Mouse (Mus musculus) thymus, adult 2 months (tissue): ENCODE results near the gene Rufy2. TPM values are rescaled to one million over a fixed set of nuclear protein-coding genes. Genes with fewer than 3 reads are reported as not detected.
A peak's percentile ranks its signal among the peaks of the same experiment; 100 is the strongest.

Experiments used
- DNase-seq: peaks from one replicate; pipeline ENCODE4 v3.0.0; 2021
- H3K27ac ChIP-seq: fragments of 200-500 bp; 2 replicates; pipeline ENCODE4 v1.5.1; 2012; ENCODE audit warnings: low read length, control low read depth; ENCODE audit not compliant: control insufficient read depth, insufficient read depth
- H3K27me3 ChIP-seq: fragments of 200-500 bp; 2 replicates; pipeline ENCODE4 v1.6.1; 2012; ENCODE audit warnings: mild to moderate bottlenecking, low read length, moderate library complexity, mixed read lengths; ENCODE audit not compliant: control insufficient read depth, insufficient read depth
- H3K36me3 ChIP-seq: fragments of 200-500 bp; 2 replicates; pipeline ENCODE4 v1.6.1; 2012; ENCODE audit warnings: mild to moderate bottlenecking, low read length, moderate library complexity; ENCODE audit not compliant: control insufficient read depth, insufficient read depth
- H3K4me1 ChIP-seq: fragments of 200-500 bp; replicated peaks from 2 replicates; pipeline ENCODE4 v1.6.1; 2012; ENCODE audit warnings: low read length; ENCODE audit not compliant: control insufficient read depth, insufficient read depth
- H3K4me3 ChIP-seq: fragments of 200-500 bp; 2 replicates; pipeline ENCODE4 v1.5.1; 2012; ENCODE audit warnings: mild to moderate bottlenecking, low read length, control low read depth, moderate library complexity; ENCODE audit not compliant: control insufficient read depth, insufficient read depth
- CTCF ChIP-seq: fragments of 200-500 bp; IDR thresholded peaks from 2 replicates; pipeline ENCODE4 v1.5.1; 2012; ENCODE audit warnings: mild to moderate bottlenecking, control low read depth, low read length, moderate library complexity, borderline replicate concordance; ENCODE audit not compliant: control insufficient read depth, poor library complexity, insufficient read depth; ENCODE audit errors: extremely low read depth
- POLR2A ChIP-seq: fragments of 200-500 bp; IDR thresholded peaks from 2 replicates; pipeline ENCODE4 v1.6.1; 2012; ENCODE audit warnings: mild to moderate bottlenecking, low read length, control low read depth, moderate library complexity; ENCODE audit not compliant: control insufficient read depth, poor library complexity, insufficient read depth; ENCODE audit errors: extremely low read depth
- WGBS: fragments of 180-500 bp; shearing (Covaris S2); methylation state at CpG from one replicate; pipeline ENCODE4 v1.1.7; 2018; 5-methylcytosine and 5-hydroxymethylcytosine counted together
- polyA plus RNA-seq: library from polyadenylated mRNA; depleted of rRNA; stranded (reverse); fragments of >200 nt; gene quantifications from 2 replicates; pipeline ENCODE4 v1.2.3, GENCODE M21; 2012

Gene Rufy2
- polyA plus RNA-seq, 1 experiment = 7.5 TPM

DNA sequence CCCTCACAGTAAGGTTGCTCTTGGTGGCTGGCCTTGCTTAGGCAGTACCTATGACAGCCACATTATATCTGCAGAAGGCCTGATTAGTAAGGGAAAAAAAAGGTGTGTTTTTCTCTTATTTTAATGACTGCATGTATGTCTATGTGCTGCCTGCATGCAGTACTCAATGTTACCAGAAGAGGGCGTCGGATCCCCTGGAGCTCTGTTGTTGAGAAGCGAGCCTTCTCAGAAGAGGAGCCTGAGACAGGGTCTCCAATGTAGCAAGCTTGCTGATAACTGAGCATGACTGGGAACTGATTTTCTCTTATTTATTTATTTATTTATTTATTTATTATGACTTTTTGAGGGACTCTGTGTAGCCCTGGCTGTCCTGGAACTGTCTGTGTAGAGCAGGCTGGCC lies 7.3 kb downstream of the Rufy2 start:
- WGBS = 48% methylated on average over 3 of the region's 3 CpGs
- peaks cover 16% of the 10 kb centered on the region for H3K4me1 ChIP-seq
- H3K27me3 ChIP-seq = no peaks in the 10 kb centered on the region
- H3K36me3 ChIP-seq = peaks cover 21% of the 10 kb centered on the region
- H3K4me3 ChIP-seq = no peak overlapping the region
- no peak overlapping the region for H3K27ac ChIP-seq
- TF ChIP-seq CTCF = no peak
- TF ChIP-seq POLR2A = no peak
- peak; percentile 32 for DNase-seq

- no peak overlapping the region for H3K4me3 ChIP-seq
- WGBS = 97% methylated on average over 15 of the region's 15 CpGs
- H3K36me3 ChIP-seq = peaks cover 46% of the 10 kb centered on the region
- H3K27ac ChIP-seq = no peak overlapping the region
- DNase-seq = no peak
- H3K27me3 ChIP-seq = no peaks in the 10 kb centered on the region
- TF ChIP-seq POLR2A = no peak
- no peak for TF ChIP-seq CTCF
- no peaks in the 10 kb centered on the region for H3K4me1 ChIP-seq
Measured at GRCm38 (mm10) chr10:62990636-62991035, 10.6 kb downstream of the Rufy2 start.

- TF ChIP-seq CTCF = no peak
- TF ChIP-seq POLR2A = no peak
- no peak for DNase-seq
- Histone ChIP-seq H3K4me1 (no peaks in the 10 kb centered on the region), H3K27ac (no peak overlapping the region), H3K4me3 (no peak overlapping the region), H3K27me3 (no peaks in the 10 kb centered on the region), H3K36me3 (peaks cover 65% of the 10 kb centered on the region)
- 94% methylated on average over 8 of the region's 9 CpGs for WGBS
Measured at GRCm38 (mm10) chr10:62993991-62994390, 14.0 kb downstream of the Rufy2 start.

GRCm38 (mm10) chr10:63000584-63000983 lies 20.6 kb downstream of the Rufy2 start:
- Histone ChIP-seq H3K27ac (no peak overlapping the region), H3K36me3 (peaks cover 61% of the 10 kb centered on the region), H3K4me3 (no peak overlapping the region), H3K27me3 (no peaks in the 10 kb centered on the region), H3K4me1 (no peaks in the 10 kb centered on the region)
- DNase-seq = no peak
- TF ChIP-seq CTCF = no peak
- 90% methylated on average over 9 of the region's 9 CpGs for WGBS

DNA sequence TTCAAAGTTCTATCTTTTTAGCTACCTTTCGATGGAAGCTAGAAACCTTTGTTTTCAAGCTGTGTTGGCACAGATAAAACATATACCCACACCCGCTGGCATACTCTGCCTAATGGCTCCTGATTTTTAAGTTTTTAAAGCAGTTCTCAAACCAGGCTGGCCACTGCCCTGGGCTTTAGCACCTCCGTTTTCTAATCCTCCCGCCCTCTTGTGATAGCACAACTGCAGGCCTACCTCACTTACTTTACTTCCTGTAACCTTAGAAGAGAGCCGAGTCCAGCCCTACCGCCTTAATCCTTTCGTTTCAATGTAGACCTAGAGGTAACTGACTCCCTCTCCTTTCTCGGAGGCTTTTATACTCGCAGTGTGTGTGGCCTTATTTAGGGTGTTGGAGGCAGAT lies 23.2 kb downstream of the Rufy2 start:
- no peak for DNase-seq
- H3K4me1 ChIP-seq = no peaks in the 10 kb centered on the region
- H3K27me3 ChIP-seq = no peaks in the 10 kb centered on the region
- no peak overlapping the region for H3K27ac ChIP-seq
- H3K4me3 ChIP-seq = no peak overlapping the region
- no peak for TF ChIP-seq CTCF
- no peak for TF ChIP-seq POLR2A
- peaks cover 59% of the 10 kb centered on the region for H3K36me3 ChIP-seq
- 92% methylated on average over 9 of the region's 9 CpGs for WGBS

- WGBS = 99% methylated on average over 9 of the region's 9 CpGs
- TF ChIP-seq CTCF (no peak), POLR2A (no peak)
- Histone ChIP-seq H3K27ac (no peak overlapping the region), H3K27me3 (no peaks in the 10 kb centered on the region), H3K4me1 (no peaks in the 10 kb centered on the region), H3K36me3 (peaks cover 72% of the 10 kb centered on the region), H3K4me3 (no peak overlapping the region)
- DNase-seq = no peak
Measured at GRCm38 (mm10) chr10:63004556-63004955, 24.5 kb downstream of the Rufy2 start.

DNA sequence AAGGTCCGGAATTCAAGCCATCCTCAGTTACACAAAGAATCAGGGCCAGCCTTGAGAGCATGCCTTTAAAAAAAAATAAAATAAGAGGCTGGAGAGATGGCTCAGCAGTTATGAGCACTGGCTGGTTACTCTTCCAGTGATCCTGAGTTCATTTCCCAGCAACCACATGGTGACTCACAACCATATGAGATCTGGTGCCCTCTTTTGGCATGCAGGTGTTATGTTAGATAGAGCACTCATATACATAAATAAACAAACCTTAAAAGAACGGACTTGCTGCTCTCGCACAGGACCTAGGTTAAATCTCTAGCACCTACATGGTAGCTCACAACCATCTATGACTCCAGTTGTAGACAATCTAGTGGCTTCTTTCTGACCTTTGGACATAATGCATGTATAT lies 28.2 kb downstream of the Rufy2 start:
- TF ChIP-seq CTCF (no peak), POLR2A (no peak)
- H3K4me3 ChIP-seq = no peak overlapping the region
- H3K27ac ChIP-seq = no peak overlapping the region
- H3K27me3 ChIP-seq = no peaks in the 10 kb centered on the region
- no peaks in the 10 kb centered on the region for H3K4me1 ChIP-seq
- WGBS = 91% methylated on average over 3 of the region's 3 CpGs
- H3K36me3 ChIP-seq = peaks cover 79% of the 10 kb centered on the region
- no peak for DNase-seq
